Mouse (Mus musculus) liver, adult 2 months (tissue): ENCODE measurements at regions not wholly inside any gene's neighbourhood (a gene's known extent, or its start where the extent isn't known, plus 50 kb on each side); places are given as distances from the start of the nearest gene placed in this dataset.

Source experiments
- CTCF ChIP-seq: fragments of 200-500 bp; IDR thresholded peaks from 2 replicates; pipeline ENCODE4 v1.5.1; 2011; ENCODE audit warnings: low read depth, low read length, control low read depth
- POLR2A ChIP-seq: fragments of 200-500 bp; IDR thresholded peaks from 2 replicates; pipeline ENCODE4 v1.6.1; 2011; ENCODE audit warnings: low read length, control low read depth; ENCODE audit not compliant: insufficient read depth; ENCODE audit errors: extremely low read depth

- no peak for TF ChIP-seq POLR2A
- no peak for TF ChIP-seq CTCF
Measured at GRCm38 (mm10) chr13:106691787-106692571, 244.8 kb downstream of the Ipo11 start.
